Mouse (Mus musculus): ENCODE measurements at regions not wholly inside any gene's neighbourhood (a gene's known extent, or its start where the extent isn't known, plus 50 kb on each side); places are given as distances from the start of the nearest gene placed in this dataset.

DNA sequence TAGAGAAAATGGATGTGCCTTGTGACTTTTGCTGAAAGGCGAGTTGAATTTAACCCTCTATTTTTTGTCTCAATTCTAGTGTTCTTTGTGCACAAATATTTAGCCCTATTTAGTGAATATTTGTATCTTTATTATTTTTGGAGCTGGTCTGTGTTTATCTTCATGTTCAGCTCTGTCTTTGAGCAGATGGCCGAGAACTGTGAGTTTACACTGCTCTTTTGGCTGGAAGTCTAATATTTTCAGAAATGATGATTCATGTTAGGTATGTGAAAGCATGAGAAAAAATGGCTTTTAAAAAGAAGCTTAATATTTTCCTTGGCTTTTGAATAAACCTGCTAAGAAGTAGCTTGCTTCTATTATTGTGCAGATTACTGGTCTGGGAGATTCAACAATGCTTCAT lies 505.4 kb downstream of the Sema5a start:
- TF ChIP-seq EP300 (IDR thresholded peaks at IDR 0.05; ENCODE audit: low read depth): no peak
- no peak for TF ChIP-seq CTCF (IDR thresholded peaks at IDR 0.05; ENCODE audit: low read depth)

Measured in liver, embryonic 14.5 days (tissue).